Mouse (Mus musculus): ENCODE measurements around the gene Tmem150a. TPM values are rescaled to one million over a fixed set of nuclear protein-coding genes. Genes with fewer than 3 reads are reported as not detected.

Tmem150a gene
- polyA plus RNA-seq, 1 experiment from 2014 or later, result 4.6 TPM

GRCm38 (mm10) chr6:72345633-72346032 is 9.6 kb upstream of the Tmem150a start:
- DNase-seq (ENCODE audit: low spot score), result no peak
- Histone ChIP-seq H3K36me3 (ENCODE audit: control insufficient read depth, insufficient read depth, low read length) (peaks cover 6% of the 10 kb centered on the region; the same call in 1 of the 2 replicates), H3K4me3 (ENCODE audit: low read depth, low read length) (peak overlapping the region; percentile 83; the same call in 1 of the 2 replicates), H3K27ac (ENCODE audit: low read depth, low read length) (no peak overlapping the region), H3K4me1 (replicated peaks; ENCODE audit: control insufficient read depth, insufficient read depth, low read length) (peaks cover 4% of the 10 kb centered on the region; the same call in 1 of the 2 replicates), H3K4me2 (ENCODE audit: low read depth, low read length, severe bottlenecking) (peak overlapping the region; percentile 89), H3K27me3 (ENCODE audit: control insufficient read depth, insufficient read depth, low read length) (no peaks in the 10 kb centered on the region), H3K9me3 (ENCODE audit: control insufficient read depth, low read length) (no peaks in the 10 kb centered on the region), H3K9ac (ENCODE audit: low read length) (peak overlapping the region; percentile 65; the same call in 1 of the 2 replicates)
- no peak for ATAC-seq (replicated peaks; ENCODE audit: low FRiP score)
- WGBS, result 60% methylated on average over 6 of the region's 6 CpGs

GRCm38 (mm10) chr6:72346261-72346660 is 9.0 kb upstream of the Tmem150a start:
- Histone ChIP-seq H3K4me1 (replicated peaks; ENCODE audit: control insufficient read depth, insufficient read depth, low read length) (peaks cover 4% of the 10 kb centered on the region; the same call in 1 of the 2 replicates), H3K36me3 (ENCODE audit: control insufficient read depth, insufficient read depth, low read length) (peaks cover 6% of the 10 kb centered on the region; the same call in 1 of the 2 replicates), H3K9ac (ENCODE audit: low read length) (no peak overlapping the region), H3K27me3 (ENCODE audit: control insufficient read depth, insufficient read depth, low read length) (no peaks in the 10 kb centered on the region), H3K9me3 (ENCODE audit: control insufficient read depth, low read length) (no peaks in the 10 kb centered on the region), H3K4me3 (ENCODE audit: low read depth, low read length) (no peak overlapping the region), H3K4me2 (ENCODE audit: low read depth, low read length, severe bottlenecking) (no peak overlapping the region), H3K27ac (ENCODE audit: low read depth, low read length) (no peak overlapping the region)
- ATAC-seq (replicated peaks; ENCODE audit: low FRiP score), result no peak
- no peak for DNase-seq (ENCODE audit: low spot score)
- 86% methylated on average over 4 of the region's 4 CpGs for WGBS

- peak; percentile 84 for DNase-seq (ENCODE audit: low spot score)
- H3K4me1 ChIP-seq (replicated peaks; ENCODE audit: control insufficient read depth, insufficient read depth, low read length), result peaks cover 6% of the 10 kb centered on the region; the same call in 1 of the 2 replicates
- WGBS, result under 1% methylated on average over 70 of the region's 72 CpGs
These were observed 7.9 kb upstream of the Tmem150a start, which contains the start of gene 0610030E20Rik for GRCm38 (mm10) chr6:72347166-72347941. Gene 0610030E20Rik (plus strand): TSS chr6:72347317.

GRCm38 (mm10) chr6:72348411-72348810 is 6.8 kb upstream of the Tmem150a start:
- Histone ChIP-seq H3K4me3 (ENCODE audit: low read depth, low read length) (no peak overlapping the region), H3K27me3 (ENCODE audit: control insufficient read depth, insufficient read depth, low read length) (no peaks in the 10 kb centered on the region), H3K4me2 (ENCODE audit: low read depth, low read length, severe bottlenecking) (peak overlapping the region; percentile 89; the same call in 1 of the 2 replicates), H3K4me1 (replicated peaks; ENCODE audit: control insufficient read depth, insufficient read depth, low read length) (peaks cover 6% of the 10 kb centered on the region; the same call in 1 of the 2 replicates), H3K9me3 (ENCODE audit: control insufficient read depth, low read length) (no peaks in the 10 kb centered on the region), H3K27ac (ENCODE audit: low read depth, low read length) (no peak overlapping the region), H3K9ac (ENCODE audit: low read length) (no peak overlapping the region), H3K36me3 (ENCODE audit: control insufficient read depth, insufficient read depth, low read length) (peaks cover 6% of the 10 kb centered on the region; the same call in 1 of the 2 replicates)
- ATAC-seq (replicated peaks; ENCODE audit: low FRiP score) (no peak), DNase-seq (ENCODE audit: low spot score) (no peak)
- WGBS, result 81% methylated on average over 10 of the region's 10 CpGs

More at GRCm38 (mm10) chr6:72347166-72347941, 7.9 kb upstream of the Tmem150a start, which contains the start of gene 0610030E20Rik:
- H3K27ac ChIP-seq (ENCODE audit: low read depth, low read length), result peak within 1 kb of the TSS; percentile 71
- H3K36me3 ChIP-seq (ENCODE audit: control insufficient read depth, insufficient read depth, low read length), result peaks cover 6% of the 10 kb centered on the region; the same call in 1 of the 2 replicates
- no peaks in the 10 kb centered on the region for H3K27me3 ChIP-seq (ENCODE audit: control insufficient read depth, insufficient read depth, low read length)
- no peaks in the 10 kb centered on the region for H3K9me3 ChIP-seq (ENCODE audit: control insufficient read depth, low read length)
- H3K4me2 ChIP-seq (ENCODE audit: low read depth, low read length, severe bottlenecking), result peak within 1 kb of the TSS; percentile 89
- peak; percentile 78 for ATAC-seq (replicated peaks; ENCODE audit: low FRiP score)
- peak within 1 kb of the TSS; percentile 92 for H3K4me3 ChIP-seq (ENCODE audit: low read depth, low read length)
- peak within 1 kb of the TSS; percentile 88 for H3K9ac ChIP-seq (ENCODE audit: low read length)

- H3K4me2 ChIP-seq (ENCODE audit: low read depth, low read length, severe bottlenecking), result no peak overlapping the region
These were observed 5.0 kb upstream of the Tmem150a start for GRCm38 (mm10) chr6:72350214-72350613.

GRCm38 (mm10) chr6:72352636-72353405 is 2.4 kb upstream of the Tmem150a start:
- Histone ChIP-seq H3K27me3 (ENCODE audit: control insufficient read depth, insufficient read depth, low read length) (no peaks in the 10 kb centered on the region), H3K9me3 (ENCODE audit: control insufficient read depth, low read length) (no peaks in the 10 kb centered on the region), H3K4me1 (replicated peaks; ENCODE audit: control insufficient read depth, insufficient read depth, low read length) (peaks cover 10% of the 10 kb centered on the region; the same call in 1 of the 2 replicates), H3K4me2 (ENCODE audit: low read depth, low read length, severe bottlenecking) (no peak overlapping the region), H3K4me3 (ENCODE audit: low read depth, low read length) (no peak overlapping the region), H3K27ac (ENCODE audit: low read depth, low read length) (no peak overlapping the region), H3K9ac (ENCODE audit: low read length) (no peak overlapping the region), H3K36me3 (ENCODE audit: control insufficient read depth, insufficient read depth, low read length) (peaks cover 6% of the 10 kb centered on the region; the same call in 1 of the 2 replicates)
- 70% methylated on average over 5 of the region's 5 CpGs for WGBS
- DNase-seq (ENCODE audit: low spot score) (no peak), ATAC-seq (replicated peaks; ENCODE audit: low FRiP score) (no peak)

More at GRCm38 (mm10) chr6:72350214-72350613, 5.0 kb upstream of the Tmem150a start:
- no peak overlapping the region for H3K9ac ChIP-seq (ENCODE audit: low read length)
- no peaks in the 10 kb centered on the region for H3K27me3 ChIP-seq (ENCODE audit: control insufficient read depth, insufficient read depth, low read length)
- 90% methylated on average over 2 of the region's 2 CpGs for WGBS
- ATAC-seq (replicated peaks; ENCODE audit: low FRiP score) (no peak), DNase-seq (ENCODE audit: low spot score) (no peak)
- H3K4me3 ChIP-seq (ENCODE audit: low read depth, low read length), result no peak overlapping the region
- H3K27ac ChIP-seq (ENCODE audit: low read depth, low read length), result no peak overlapping the region
- peaks cover 9% of the 10 kb centered on the region; the same call in 1 of the 2 replicates for H3K4me1 ChIP-seq (replicated peaks; ENCODE audit: control insufficient read depth, insufficient read depth, low read length)
- H3K36me3 ChIP-seq (ENCODE audit: control insufficient read depth, insufficient read depth, low read length), result peaks cover 6% of the 10 kb centered on the region; the same call in 1 of the 2 replicates
- no peaks in the 10 kb centered on the region for H3K9me3 ChIP-seq (ENCODE audit: control insufficient read depth, low read length)

- Histone ChIP-seq H3K27ac (ENCODE audit: low read depth, low read length) (no peak overlapping the region), H3K36me3 (ENCODE audit: control insufficient read depth, insufficient read depth, low read length) (peaks cover 6% of the 10 kb centered on the region; the same call in 1 of the 2 replicates), H3K9ac (ENCODE audit: low read length) (no peak overlapping the region), H3K4me1 (replicated peaks; ENCODE audit: control insufficient read depth, insufficient read depth, low read length) (peaks cover 8% of the 10 kb centered on the region; the same call in 1 of the 2 replicates), H3K4me2 (ENCODE audit: low read depth, low read length, severe bottlenecking) (no peak overlapping the region), H3K9me3 (ENCODE audit: control insufficient read depth, low read length) (no peaks in the 10 kb centered on the region), H3K27me3 (ENCODE audit: control insufficient read depth, insufficient read depth, low read length) (no peaks in the 10 kb centered on the region), H3K4me3 (ENCODE audit: low read depth, low read length) (no peak overlapping the region)
- DNase-seq (ENCODE audit: low spot score) (no peak), ATAC-seq (replicated peaks; ENCODE audit: low FRiP score) (no peak)
- 67% methylated on average over 1 of the region's 1 CpGs for WGBS
These were observed 1.2 kb upstream of the Tmem150a start for GRCm38 (mm10) chr6:72354025-72354424.

GRCm38 (mm10) chr6:72356001-72356532 is 820 bp downstream of the Tmem150a start:
- Histone ChIP-seq H3K9ac (ENCODE audit: low read length) (peak overlapping the region; percentile 66; the same call in 1 of the 2 replicates), H3K9me3 (ENCODE audit: control insufficient read depth, low read length) (no peaks in the 10 kb centered on the region), H3K27me3 (ENCODE audit: control insufficient read depth, insufficient read depth, low read length) (no peaks in the 10 kb centered on the region), H3K27ac (ENCODE audit: low read depth, low read length) (no peak overlapping the region), H3K4me2 (ENCODE audit: low read depth, low read length, severe bottlenecking) (peak overlapping the region; percentile 96), H3K4me1 (replicated peaks; ENCODE audit: control insufficient read depth, insufficient read depth, low read length) (peaks cover 8% of the 10 kb centered on the region; the same call in 1 of the 2 replicates), H3K36me3 (ENCODE audit: control insufficient read depth, insufficient read depth, low read length) (no peaks in the 10 kb centered on the region; the same call in 1 of the 2 replicates), H3K4me3 (ENCODE audit: low read depth, low read length) (peak overlapping the region; percentile 49)
- DNase-seq (ENCODE audit: low spot score), result no peak
- ATAC-seq (replicated peaks; ENCODE audit: low FRiP score), result peak; percentile 4; the same call in 1 of the 2 replicates
- 38% methylated on average over 8 of the region's 8 CpGs for WGBS

All from forebrain, embryonic 11.5 days (tissue).